Mouse (Mus musculus) layer of hippocampus, postnatal 36 days (tissue): ENCODE data around the gene Slc17a1. TPM values are rescaled to one million over a fixed set of nuclear protein-coding genes. Genes with fewer than 3 reads are reported as not detected.

ENCODE experiments used
- DNase-seq, 2 experiments: peaks; one replicate each; pipeline ENCODE4 v3.0.0; 2022
- total RNA-seq, 2 experiments: library from RNA; stranded (reverse); gene quantifications; 2 replicates each; pipeline ENCODE4 v1.2.3; 2021

Slc17a1 gene
- total RNA-seq, 2 experiments from 2014 or later, result not detected

DNA sequence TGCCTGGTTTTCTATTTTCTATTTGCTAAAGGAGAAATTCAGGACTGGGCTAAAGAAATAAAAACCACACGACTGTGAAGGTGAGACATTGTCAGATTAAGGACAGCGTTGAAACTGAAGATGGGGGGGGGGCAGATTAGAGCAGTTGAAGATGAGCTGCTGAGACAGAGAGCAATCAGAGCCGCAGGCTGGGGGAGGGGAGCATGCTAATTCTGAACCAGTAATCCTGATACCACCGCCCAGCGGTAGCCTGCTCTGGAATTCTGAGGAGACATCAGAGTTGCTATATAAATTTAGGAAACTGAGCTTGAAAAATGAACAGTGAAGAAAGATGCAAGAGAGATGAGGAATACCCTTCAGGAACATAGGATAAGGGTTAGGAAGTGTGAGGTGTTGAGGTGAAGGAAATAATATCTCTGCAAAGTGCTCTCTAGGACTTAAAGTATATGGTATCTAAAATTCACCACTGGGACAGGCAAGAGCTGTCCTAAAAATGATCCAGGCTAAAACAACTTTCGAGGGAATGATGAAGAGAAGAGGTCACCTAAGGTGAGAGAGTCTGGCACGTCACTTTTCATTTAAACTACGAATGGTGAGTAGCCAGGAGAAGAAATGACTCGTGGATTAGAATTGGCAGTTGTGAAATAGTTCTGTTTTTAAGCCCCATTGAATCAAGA is 25.2 kb downstream of the Slc17a1 start:
- DNase-seq, result no peak

DNA sequence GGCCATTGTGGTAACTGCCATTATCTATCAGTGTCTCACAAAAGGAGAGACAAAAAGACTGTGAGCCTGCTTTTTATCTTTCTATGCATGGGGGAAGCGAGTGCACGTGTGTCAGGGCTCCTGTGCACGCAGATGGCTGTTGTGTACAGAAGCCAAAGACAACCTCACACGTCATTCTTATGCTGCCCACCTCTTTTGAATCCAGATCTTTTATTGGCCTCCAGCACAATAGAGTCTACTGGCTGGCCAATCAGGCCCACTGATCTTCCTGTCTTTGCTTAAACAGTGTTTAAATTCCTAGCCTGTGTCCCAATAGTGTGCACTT is 25.7 kb downstream of the Slc17a1 start:
- no peak for DNase-seq

DNA sequence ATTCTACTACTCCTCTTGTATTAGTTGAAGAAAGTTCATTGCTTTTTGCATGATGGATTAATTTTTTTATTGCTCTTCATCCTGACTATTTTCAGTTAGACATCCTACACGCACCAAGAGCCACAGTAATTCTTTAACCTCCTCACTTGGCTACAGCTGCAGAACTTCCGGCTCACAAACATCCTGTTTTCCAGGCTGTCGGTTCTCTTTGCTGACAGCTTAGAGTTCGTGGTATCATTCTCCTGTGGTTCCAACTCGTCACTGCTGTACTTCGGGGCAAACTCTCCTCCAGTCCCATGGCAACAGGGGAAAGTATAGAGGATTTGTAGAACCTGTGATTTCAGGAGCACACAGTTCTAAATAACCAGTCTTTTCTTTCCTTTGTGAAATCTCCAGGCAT is 30.7 kb downstream of the Slc17a1 start:
- no peak for DNase-seq

DNA sequence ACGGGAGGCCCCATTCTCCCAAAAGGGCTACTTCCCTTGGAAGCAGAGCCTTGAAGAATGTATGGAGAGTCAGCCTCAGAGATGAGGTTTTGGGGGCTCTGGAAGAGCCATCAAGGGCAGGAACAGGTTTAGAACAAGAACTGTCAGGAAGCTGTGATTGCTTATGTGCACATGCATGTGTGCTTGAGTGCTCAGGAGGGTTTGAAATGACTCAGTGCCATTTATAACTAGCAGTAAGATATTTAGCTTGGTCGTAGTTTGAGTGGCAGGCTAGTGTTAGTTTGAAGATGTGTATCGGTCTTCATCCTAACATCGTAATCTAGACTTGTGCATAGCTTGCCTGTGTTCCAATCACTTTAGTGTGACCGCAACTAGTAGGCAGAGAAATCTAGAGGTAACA is 39.4 kb downstream of the Slc17a1 start:
- DNase-seq, result no peak

DNA sequence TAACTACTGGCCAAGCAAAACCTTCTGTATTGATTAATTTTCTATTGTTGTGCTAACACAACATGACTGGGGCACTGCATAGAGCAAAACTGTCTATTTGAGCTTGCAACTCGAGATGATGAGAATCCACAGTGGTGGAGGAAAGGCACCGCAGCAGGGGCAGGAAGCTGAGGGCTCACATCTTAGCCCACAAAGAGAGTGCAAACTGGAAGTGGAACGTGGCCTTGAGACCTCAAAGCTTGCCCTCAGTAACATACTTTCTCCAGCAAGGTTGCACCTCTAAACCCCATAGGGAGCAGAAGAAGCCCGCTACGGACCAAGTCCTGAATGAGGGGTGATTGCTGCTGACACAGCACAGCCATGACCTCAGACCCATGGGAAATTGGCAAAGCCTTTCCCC is 42.6 kb downstream of the Slc17a1 start:
- no peak for DNase-seq

DNA sequence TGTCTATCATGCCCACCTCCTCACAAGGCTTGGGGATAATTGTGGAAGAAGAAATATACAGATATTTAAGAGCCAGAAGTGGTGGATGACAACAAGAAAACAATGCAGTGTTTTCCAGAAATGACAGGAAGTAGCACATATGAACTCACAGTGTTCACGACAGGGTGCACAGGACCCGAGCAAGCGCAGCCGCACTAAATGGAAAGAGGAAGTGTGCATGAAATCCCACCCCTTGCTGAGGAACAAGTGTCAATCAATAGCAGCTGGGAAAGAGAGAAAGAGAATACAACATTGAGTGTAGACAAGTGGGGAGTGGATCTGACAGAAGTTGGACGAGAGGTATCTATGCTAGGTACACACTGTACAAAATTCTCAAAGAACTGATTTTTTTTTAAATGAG is 43.8 kb downstream of the Slc17a1 start:
- no peak for DNase-seq

DNA sequence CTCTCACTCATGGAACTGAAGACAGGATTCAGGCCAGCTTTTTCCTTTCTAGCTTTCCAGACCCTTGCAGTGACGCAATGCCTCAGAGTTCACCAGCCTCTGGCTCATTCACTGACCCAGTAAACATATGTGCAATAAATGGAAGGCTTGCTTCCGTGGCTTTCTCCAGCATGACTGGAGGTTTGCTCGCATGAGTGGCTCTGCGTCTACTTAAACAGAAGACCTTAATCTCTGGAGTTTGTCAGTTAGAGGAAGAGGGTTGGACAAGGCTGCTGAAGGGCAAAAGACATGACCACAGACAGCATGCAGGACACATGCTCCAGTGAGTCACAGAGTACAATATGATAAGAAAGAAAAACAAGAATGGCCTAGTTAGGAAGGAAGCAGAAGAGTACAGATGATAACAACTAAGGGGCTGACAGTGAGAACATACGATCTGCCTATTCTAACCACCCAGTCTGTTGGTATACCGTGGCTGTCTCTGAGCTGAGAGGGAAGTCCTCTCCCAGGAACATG is 46.3 kb downstream of the Slc17a1 start:
- no peak for DNase-seq

DNA sequence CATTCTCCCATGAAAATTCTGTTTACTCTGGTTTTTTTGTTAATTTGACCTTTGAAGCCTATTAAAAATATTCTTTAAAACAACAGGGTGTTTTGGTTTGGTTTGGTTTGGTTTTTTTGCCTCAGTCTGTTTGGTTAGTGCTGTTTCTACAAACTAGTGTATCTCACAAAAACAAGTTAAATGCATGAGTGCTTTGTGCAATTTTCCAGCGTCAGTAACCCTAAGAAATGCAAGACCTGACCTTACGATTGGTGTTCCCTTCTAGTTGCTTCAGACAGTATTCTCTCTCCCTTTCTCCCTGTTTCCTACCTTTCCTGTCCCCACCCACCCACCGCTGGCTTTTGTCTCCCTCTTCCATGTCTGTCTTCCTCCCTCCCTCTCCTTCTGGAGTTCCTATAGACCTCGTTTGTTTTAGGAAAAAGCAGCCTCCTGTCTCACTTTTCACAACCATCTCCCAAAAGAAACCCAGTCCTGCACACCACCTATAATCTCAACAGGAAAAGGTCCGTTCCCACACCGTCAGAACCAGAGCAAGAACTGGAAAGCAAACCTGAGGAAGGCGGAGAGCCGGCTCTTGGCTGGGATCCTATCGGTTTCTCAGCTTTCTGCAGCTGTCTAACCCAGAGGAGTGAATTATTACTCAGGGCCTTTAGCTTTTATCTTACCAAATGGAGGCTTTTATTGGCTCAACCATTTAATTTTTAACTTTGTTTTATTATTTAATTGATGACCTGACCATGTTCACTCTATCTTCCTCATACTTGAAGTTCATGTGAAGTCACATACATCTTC is 47.0 kb downstream of the Slc17a1 start, which contains the start of gene Slc17a4:
Slc17a4 (minus strand) TSS at position 634 of the 792 bp plus-strand sequence.
- no peak for DNase-seq

DNA sequence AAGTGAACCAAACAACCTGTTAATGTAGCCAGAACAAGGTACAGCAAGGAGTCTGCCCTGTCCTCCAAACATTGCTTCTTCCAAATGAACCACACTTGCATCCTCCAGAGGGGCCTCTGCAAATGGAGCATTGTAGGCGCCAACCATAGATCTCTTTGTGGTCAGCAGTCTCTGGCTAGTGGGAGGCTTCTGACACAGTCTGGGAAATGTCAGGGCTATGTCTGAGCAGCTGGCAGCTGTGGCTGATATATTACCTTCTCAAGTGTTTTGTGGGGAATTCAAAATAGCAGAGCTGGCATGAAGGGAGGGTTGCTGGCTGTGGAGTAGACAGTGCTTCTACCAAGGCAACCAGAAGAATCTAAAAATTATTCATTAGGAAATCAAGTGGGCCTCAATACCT is 48.6 kb downstream of the Slc17a1 start:
- no peak for DNase-seq

DNA sequence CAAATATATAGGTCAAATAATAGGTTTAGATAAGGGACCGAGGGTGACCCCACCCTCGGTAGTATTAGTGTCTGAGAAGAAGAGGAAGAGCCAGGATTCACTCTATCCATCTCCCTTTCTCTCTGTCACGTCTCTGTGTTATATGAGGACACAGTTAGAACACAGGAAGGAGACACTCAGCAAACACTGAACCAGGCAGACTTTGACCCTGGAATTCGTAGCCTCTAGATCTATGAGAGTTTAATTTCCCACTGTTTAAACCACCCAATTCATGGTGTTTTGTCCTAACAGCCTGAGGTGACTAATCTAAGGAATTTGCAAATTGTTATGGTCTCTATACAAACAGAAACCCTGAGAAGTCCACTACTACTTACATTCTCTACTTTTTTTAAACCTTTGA is 50.1 kb downstream of the Slc17a1 start:
- no peak for DNase-seq

DNA sequence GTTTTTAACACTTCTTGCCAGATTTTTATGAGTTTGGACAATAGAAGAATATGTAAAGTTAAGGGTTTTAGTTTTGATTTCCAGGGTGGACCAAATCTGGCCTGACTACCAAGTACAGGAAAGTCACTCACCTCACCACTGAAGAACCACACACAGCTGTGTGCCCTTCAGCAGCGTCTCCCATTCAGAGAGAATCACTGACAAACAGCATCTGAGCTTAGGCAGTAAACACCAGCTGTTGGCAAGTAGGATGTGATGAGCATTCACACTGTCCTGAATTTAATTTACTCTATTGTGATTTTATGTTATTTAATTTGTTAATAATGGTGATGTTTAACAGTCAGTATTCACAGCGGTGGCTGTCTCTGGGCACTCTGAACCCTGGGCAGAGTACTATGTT is 58.2 kb downstream of the Slc17a1 start:
- DNase-seq, result no peak

DNA sequence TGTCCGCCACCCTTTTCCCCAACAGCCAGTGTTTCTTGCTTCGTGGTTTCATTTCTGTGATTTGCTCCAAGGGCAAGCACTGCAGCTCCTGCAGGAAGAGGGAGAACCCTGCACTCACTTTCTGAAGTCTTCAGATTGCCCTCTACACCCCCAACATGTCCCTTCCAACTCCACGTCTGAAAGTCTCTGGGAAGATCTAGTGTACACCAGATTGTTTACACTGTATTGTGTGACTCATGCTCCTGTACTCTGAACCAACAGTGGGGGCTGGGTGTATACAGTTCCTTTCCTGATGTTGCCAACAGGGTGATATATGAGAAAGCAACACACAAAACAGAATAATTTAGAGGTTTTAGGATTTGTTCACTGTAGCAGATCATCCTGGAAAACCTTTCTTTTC is 61.1 kb downstream of the Slc17a1 start:
- DNase-seq, result no peak

DNA sequence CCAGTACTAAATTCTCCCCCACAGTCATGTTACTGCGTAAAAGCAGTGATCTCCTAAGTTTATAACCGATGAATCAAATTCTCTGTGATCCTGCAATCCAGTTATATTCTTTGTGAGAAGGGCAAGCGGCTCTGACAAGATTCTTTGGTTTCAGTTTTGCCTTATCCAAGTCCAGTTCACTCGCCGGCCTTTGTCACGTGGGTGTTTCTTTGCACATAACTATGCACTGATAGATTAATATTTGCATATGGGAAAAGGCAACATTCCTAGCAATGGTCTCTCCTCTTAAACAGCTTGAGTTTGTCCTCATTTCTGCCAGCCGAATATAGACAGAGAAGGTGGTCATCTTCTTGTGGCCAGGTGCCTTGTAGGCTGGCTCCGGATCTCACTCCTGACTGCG is 62.9 kb downstream of the Slc17a1 start:
- DNase-seq, result no peak

DNA sequence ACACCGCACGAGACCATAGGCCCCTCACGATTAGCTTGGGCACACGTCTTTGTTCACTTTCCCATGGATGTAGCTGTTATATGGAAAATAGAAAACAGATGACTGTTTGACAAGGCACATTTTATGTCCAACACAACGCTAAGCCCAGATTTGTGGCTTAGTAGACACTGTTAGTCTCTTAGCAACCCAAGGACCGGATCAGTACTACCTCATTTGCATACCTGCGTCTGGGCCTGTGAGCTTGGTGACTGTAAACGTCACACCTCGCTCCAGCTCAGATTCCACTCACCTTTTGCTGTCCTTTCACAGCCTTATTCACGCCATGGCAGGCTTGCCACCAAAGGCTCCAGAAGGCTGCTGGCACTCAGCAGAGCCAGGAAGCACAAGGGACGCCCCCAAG is 63.4 kb downstream of the Slc17a1 start:
- no peak for DNase-seq

DNA sequence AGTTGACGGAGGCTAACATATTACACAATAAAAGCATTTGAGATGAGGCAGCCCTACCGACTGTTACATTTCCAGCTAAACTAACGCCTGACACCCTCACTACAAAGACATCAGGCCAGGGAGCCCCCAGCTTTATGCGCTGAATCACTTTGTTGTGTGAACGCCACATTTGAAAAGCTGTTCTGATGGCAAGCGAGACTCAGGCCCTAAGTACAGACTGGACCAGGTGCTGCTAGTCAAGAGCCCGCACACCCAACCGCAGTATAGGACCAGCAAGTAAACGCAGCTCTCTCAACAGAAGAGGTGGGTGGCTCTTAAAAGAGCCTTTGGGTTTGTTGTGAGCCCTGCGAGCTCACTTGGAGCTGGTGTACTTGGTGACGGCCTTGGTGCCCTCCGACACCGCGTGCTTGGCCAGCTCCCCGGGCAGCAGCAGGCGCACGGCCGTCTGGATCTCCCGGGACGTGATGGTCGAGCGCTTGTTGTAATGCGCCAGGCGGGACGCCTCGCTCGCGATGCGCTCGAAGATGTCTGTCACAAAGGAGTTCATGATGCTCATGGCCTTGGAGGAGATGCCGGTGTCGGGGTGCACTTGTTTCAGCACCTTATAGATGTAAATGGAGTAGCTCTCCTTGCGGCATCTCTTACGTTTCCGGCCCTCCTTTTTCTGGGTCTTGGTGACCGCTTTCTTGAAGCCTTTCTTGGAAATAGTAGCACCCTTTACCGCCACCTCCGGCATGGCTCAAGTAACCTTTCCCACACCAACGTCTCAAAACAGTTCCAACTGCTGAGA is 66.1 kb downstream of the Slc17a1 start, which contains the start of gene Hist1h2ba:
Hist1h2ba (minus strand) TSS at position 736 of the 790 bp plus-strand sequence.
- no peak for DNase-seq

DNA sequence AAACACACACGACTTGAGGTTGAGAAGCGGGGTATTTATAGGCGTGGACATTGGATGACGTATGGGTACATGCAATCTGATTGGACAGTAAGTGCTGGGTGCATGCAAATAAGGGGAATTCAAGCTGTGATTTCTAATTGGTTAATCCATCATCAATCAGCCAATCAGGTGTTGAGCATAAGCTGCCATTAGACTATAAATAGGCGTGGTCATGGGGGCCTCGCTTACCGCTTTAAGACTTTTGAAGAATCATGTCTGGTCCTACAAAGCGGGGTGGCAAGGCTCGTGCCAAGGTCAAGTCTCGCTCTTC is 66.6 kb downstream of the Slc17a1 start, which contains the start of gene Hist1h2aa:
Hist1h2aa (plus strand) TSS at position 252 of the 310 bp plus-strand sequence.
- no peak for DNase-seq

DNA sequence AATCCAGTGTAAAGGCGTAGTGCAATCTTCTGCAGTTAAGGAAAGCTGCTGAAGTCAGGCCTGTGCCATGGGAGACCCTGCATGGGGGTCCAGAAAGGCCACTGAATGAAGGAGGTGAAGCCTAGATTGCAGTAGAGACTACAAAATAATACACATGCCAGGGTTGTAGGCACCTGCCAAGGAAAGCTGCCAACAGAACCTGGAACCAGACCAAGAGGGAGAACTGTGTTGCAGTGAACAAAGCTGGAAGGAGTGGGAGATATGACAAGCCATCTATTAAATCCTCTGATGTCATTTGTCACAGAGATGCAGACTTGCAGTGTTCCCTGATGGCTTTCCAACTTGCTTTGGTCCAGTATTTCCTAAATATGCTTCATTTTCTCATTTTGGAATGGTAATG is 71.1 kb downstream of the Slc17a1 start:
- DNase-seq, result no peak

DNA sequence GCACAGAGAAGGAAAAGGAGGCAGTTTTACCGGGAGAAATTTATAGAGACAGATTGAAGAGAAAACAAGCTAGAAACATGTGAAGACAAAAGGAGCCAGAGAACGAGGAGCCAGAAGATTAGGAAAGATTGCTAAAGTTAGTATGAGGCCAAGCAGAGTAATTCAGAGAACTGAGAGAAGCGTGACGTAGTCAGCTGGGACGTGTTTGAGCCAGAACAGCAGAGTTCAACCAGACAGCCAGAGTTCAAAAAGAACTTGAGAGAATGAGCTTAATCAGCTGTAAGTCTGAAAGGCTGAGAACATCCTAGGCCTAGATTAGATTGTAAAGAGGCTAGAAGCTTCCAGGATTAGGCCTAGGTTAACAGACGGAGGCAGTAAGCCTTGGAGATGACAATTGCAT is 72.7 kb downstream of the Slc17a1 start:
- DNase-seq, result no peak

DNA sequence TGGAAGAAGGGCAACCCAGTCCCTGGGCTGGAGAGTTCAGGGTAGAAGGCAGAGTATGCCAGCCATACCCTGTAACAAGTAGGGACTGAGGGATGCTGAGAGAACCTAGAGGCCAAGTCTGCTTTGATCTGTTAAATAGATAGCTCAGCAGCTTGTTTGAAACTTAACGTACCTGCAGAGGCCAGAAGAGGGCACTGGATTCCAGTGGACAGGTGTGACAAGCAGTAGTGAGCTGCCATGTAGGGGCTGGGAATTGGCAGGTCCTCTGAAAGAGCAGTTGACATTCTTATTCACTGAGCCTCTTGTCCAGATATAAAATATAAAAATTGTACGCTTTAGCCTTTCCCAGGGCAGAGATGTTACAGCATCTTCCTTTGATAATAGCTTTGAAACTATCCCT is 75.3 kb downstream of the Slc17a1 start:
- no peak for DNase-seq
